Mouse (Mus musculus) myocyte (in vitro differentiated cells): ENCODE data around the gene Myh2.

ENCODE experiments used
- CEBPB ChIP-seq: IDR thresholded peaks from 2 replicates; pipeline ENCODE4 v1.6.1; 2011; ENCODE audit warnings: mild to moderate bottlenecking, moderate library complexity; ENCODE audit not compliant: poor library complexity, insufficient read depth, severe bottlenecking
- E2F4 ChIP-seq: IDR thresholded peaks from one replicate; pipeline ENCODE4 v1.6.1; 2011; ENCODE audit warnings: mild to moderate bottlenecking, control low read depth, moderate library complexity; ENCODE audit not compliant: insufficient read depth
- MAX ChIP-seq: IDR thresholded peaks from one replicate; pipeline ENCODE4 v1.6.1; 2011; ENCODE audit warnings: low read depth, mild to moderate bottlenecking, control low read depth
- MYOD1 ChIP-seq, 3 experiments: IDR thresholded peaks; one replicate each; pipeline ENCODE4 v1.6.1; 2011; ENCODE audit warnings: control low read depth in 2 of 3, low read depth in 2 of 3, mild to moderate bottlenecking in 2 of 3, moderate library complexity in 1 of 3; ENCODE audit not compliant: insufficient read length in 2 of 3, control insufficient read depth in 1 of 3
- MYOG ChIP-seq, 3 experiments: IDR thresholded peaks; one replicate each; pipeline ENCODE4 v1.6.1; 2011; ENCODE audit warnings: control low read depth in 2 of 3, low read depth in 2 of 3, mild to moderate bottlenecking in 2 of 3; ENCODE audit not compliant: insufficient read length in 2 of 3, control insufficient read depth in 1 of 3, insufficient read depth in 1 of 3
- POLR2A ChIP-seq: IDR thresholded peaks from one replicate; pipeline ENCODE4 v1.6.1; 2011; ENCODE audit warnings: low read depth, mild to moderate bottlenecking, control low read depth, moderate library complexity; ENCODE audit not compliant: insufficient read length
- POLR2AphosphoS2 ChIP-seq: IDR thresholded peaks from one replicate; pipeline ENCODE4 v1.6.1; 2011; ENCODE audit warnings: low read depth, control low read depth; ENCODE audit not compliant: insufficient read length
- REST ChIP-seq: IDR thresholded peaks from one replicate; pipeline ENCODE4 v1.6.1; 2011; ENCODE audit warnings: mild to moderate bottlenecking, control low read depth, moderate library complexity; ENCODE audit not compliant: insufficient read depth, insufficient read length
- SRF ChIP-seq: IDR thresholded peaks from one replicate; pipeline ENCODE4 v1.6.1; 2011; ENCODE audit warnings: low read depth; ENCODE audit not compliant: control insufficient read depth, insufficient read length
- TCF12 ChIP-seq: IDR thresholded peaks from one replicate; pipeline ENCODE4 v1.6.1; 2011; ENCODE audit warnings: mild to moderate bottlenecking, control low read depth; ENCODE audit not compliant: poor library complexity, insufficient read depth, severe bottlenecking
- TCF3 ChIP-seq: IDR thresholded peaks from one replicate; pipeline ENCODE4 v1.6.1; 2011; ENCODE audit warnings: low read depth, control low read depth; ENCODE audit not compliant: insufficient read length
- USF1 ChIP-seq: IDR thresholded peaks from one replicate; pipeline ENCODE4 v1.6.1; 2011; ENCODE audit warnings: low read depth, mild to moderate bottlenecking, control low read depth, moderate library complexity

DNA sequence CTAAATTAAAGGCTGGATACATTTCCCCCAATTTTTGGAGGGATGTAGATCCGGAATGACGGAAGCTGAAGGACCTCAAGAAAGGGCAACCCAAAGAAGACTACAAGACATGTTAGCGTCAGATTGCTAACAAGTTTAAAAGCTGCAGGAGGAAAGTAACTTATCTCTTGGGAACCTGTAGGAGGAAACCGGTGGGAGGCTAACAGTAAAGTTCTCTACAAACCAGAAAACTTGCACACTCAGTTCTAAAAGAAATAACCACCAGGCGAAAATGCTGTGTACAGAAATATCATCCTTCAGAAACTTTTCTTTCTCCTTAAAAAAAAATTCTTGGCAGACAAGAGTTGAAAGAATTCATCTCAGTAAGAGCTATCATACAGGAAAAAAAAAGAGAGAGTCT is 58.3 kb downstream of the Myh2 start:
- TF ChIP-seq POLR2A (no peak), MYOG (IDR thresholded peaks at IDR 0.05; ENCODE audit: control insufficient read depth in 1 of 3, insufficient read depth in 1 of 3, insufficient read length in 2 of 3, low read depth in 2 of 3) (no peak), TCF12 (no peak), POLR2AphosphoS2 (no peak), MYOD1 (IDR thresholded peaks at IDR 0.05; ENCODE audit: control insufficient read depth in 1 of 3, insufficient read length in 2 of 3, low read depth in 2 of 3) (no peak), MAX (no peak), CEBPB (no peak), SRF (no peak), E2F4 (no peak), TCF3 (no peak), USF1 (no peak), REST (no peak)
